Mouse (Mus musculus): ENCODE measurements around the gene Slc22a3.

The Slc22a3 gene

DNA sequence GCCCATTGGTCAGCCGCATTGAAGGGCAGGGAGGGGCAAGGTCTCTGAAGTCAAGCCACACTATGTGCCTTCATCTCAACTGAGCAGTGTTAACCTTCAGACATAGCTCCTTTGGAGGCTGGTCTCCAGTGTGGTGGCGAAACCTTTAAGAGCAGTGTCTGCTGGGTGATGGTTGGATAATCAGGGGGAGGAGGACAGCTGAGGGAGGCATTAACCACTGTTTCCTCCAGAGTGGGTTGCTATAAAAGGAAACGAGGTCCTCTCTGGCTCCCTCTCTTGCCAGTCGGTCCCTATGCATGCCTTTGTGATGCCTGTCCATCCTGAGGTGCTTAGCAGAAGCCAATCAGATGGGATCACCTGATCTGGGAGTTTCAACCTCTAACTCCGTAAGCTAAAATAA, 38.8 kb downstream of the Slc22a3 start:
- DNase-seq (ENCODE audit: low read depth, low spot score) = no peak

DNA sequence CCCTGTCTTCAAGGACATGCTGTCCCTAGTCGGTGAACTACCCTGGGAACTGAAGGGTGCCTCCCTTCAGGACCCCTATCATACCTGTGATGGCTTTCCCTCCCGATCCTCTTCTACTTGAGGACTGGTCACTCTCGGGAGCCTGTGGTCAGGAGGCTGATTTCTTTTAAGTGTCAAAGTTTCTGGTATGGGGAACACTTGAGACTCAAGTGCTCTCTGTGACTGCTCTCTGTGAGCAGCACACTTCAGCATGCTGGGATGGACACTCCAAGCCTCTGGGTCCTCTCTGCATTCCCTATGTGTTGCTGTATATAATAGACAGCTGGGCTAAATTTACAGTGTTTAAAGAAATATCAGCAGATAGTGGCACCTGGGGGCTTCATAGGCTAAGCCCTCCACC, 39.9 kb downstream of the Slc22a3 start:
- no peak for DNase-seq (ENCODE audit: low read depth, low spot score)

GRCm38 (mm10) chr17:12466501-12467000, 41.0 kb downstream of the Slc22a3 start:
- DNase-seq (ENCODE audit: low read depth, low spot score) = peak; percentile 35

- DNase-seq (ENCODE audit: low read depth, low spot score) = no peak
These were observed 46.3 kb downstream of the Slc22a3 start for GRCm38 (mm10) chr17:12461168-12461567.

GRCm38 (mm10) chr17:12455143-12455790, 52.2 kb downstream of the Slc22a3 start:
- DNase-seq (ENCODE audit: low read depth, low spot score) = no peak

DNA sequence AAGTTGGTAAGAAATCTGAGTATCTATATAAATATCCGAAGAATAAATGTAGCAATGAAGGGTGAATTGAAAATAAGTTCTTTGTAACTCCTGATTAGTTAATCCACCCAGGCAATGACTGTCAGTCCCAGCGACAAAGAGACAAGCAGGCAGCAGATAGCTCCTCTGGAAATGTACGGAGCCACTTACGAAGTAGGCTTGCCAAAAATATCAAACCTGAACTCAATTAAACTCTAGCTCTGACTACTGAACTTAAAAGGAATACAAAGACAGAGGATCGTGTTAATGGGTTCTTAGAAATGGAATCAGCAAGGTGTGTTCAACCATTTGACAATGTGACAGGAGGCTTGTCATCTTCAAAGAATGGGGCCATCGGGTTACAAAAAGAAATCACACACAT, 53.8 kb downstream of the Slc22a3 start:
- no peak for DNase-seq (ENCODE audit: low read depth, low spot score)

- no peak for DNase-seq (ENCODE audit: low read depth, low spot score)
These were observed 54.5 kb downstream of the Slc22a3 start for GRCm38 (mm10) chr17:12452862-12453531.

- no peak for DNase-seq (ENCODE audit: low read depth, low spot score)
These were observed 56.3 kb downstream of the Slc22a3 start for GRCm38 (mm10) chr17:12451234-12451633.

GRCm38 (mm10) chr17:12444561-12444960, 62.9 kb downstream of the Slc22a3 start:
- DNase-seq (ENCODE audit: low read depth, low spot score) = no peak

GRCm38 (mm10) chr17:12437771-12438170, 69.7 kb downstream of the Slc22a3 start:
- DNase-seq (ENCODE audit: low read depth, low spot score) = no peak

- peak; percentile 63 for DNase-seq (ENCODE audit: low read depth, low spot score)
These were observed 75.8 kb downstream of the Slc22a3 start for GRCm38 (mm10) chr17:12431707-12432106.

DNA sequence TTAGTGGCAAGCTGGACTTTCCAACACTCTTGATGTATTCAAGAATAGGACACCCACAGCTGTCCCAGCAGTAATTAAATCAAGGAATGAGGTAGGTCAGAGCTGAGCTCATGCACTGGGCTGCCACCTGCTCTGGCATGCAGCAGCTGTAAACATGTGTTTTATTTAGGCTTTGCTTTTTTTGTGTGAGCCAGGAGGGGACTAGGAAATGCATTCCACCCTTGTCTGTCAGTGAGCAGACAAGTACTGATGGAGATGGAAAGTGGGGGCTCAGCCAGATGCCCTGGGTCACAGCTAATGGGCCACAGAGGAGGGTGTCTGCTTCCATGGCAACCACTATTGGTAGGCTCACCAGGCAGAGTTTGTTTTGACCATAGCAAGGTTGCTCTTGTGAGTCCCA, 79.1 kb downstream of the Slc22a3 start:
- no peak for DNase-seq (ENCODE audit: low read depth, low spot score)

GRCm38 (mm10) chr17:12427156-12427555, 80.3 kb downstream of the Slc22a3 start:
- DNase-seq (ENCODE audit: low read depth, low spot score) = no peak

- no peak for DNase-seq (ENCODE audit: low read depth, low spot score)
These were observed 85.4 kb downstream of the Slc22a3 start for GRCm38 (mm10) chr17:12422143-12422542.

- no peak for DNase-seq (ENCODE audit: low read depth, low spot score)
These were observed 86.5 kb downstream of the Slc22a3 start for GRCm38 (mm10) chr17:12420886-12421574.

GRCm38 (mm10) chr17:12419491-12420079, 87.9 kb downstream of the Slc22a3 start:
- DNase-seq (ENCODE audit: low read depth, low spot score) = peak; percentile 49

GRCm38 (mm10) chr17:12416250-12416895, 91.1 kb downstream of the Slc22a3 start:
- no peak for DNase-seq (ENCODE audit: low read depth, low spot score)

GRCm38 (mm10) chr17:12415741-12416140, 91.8 kb downstream of the Slc22a3 start:
- DNase-seq (ENCODE audit: low read depth, low spot score) = no peak

DNA sequence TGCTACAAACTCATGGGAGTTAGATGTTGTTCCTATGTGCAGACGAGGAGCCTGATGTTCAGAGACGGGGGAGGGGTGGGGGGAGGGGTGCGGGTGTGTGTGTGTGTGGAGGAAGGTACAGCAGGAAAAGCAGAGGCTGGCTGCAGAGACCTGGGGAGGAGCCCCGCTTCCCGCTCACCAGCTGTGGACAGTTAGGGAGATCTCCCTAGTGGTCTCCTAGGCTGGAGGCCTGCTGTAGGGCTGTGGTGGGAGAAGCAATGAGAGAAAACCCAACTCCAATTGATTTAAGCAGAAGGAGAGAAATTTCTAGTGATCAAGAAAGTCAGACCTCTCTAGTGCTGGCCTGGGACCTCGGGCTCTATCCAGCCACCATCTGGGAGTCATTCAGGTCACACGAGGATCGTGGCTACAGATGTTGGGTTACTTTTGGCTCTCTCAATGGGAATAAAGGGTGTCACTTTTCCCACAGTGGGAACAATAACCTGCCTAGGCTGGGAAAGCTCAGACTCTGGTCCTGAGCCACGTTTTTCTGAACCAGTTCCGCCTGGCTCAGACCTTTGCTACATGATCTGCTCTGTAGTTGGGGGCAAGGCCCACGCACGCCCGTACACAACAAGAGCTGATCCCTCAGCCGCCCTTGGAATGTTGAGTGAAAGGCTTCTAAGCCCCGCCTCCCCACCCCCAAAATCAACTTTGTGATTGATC, 92.3 kb downstream of the Slc22a3 start:
- no peak for DNase-seq (ENCODE audit: low read depth, low spot score)

GRCm38 (mm10) chr17:12412891-12413237, 94.6 kb downstream of the Slc22a3 start:
- DNase-seq (ENCODE audit: low read depth, low spot score) = no peak
